Mouse (Mus musculus) heart, adult 18-20 months (tissue): ENCODE data around the gene Il1r2. TPM values are rescaled to one million over a fixed set of nuclear protein-coding genes. Genes with fewer than 3 reads are reported as not detected.

Experiments used
- DNase-seq, 2 experiments: peaks; one replicate each; pipeline ENCODE4 v3.0.0; 2021 to 2022; ENCODE audit warnings: mixed read lengths in 1 of 2
- total RNA-seq, 2 experiments: library from RNA; stranded (reverse); gene quantifications; 2 replicates each; pipeline ENCODE4 v1.2.3; 2021

The Il1r2 gene
- total RNA-seq, 2 experiments from 2014 or later = not detected

GRCm38 (mm10) chr1:40061359-40061758 is 12.5 kb upstream of the Il1r2 start:
- peak; percentile 31 to 54 for DNase-seq

GRCm38 (mm10) chr1:40063409-40063808 is 10.5 kb upstream of the Il1r2 start:
- DNase-seq = no peak

- DNase-seq = no peak
These were observed 9.4 kb upstream of the Il1r2 start for GRCm38 (mm10) chr1:40064508-40064907.

- no peak for DNase-seq
These were observed 1.3 kb upstream of the Il1r2 start for GRCm38 (mm10) chr1:40072558-40072957.

- no peak for DNase-seq
These were observed 3.4 kb downstream of the Il1r2 start for GRCm38 (mm10) chr1:40077328-40077727.

- DNase-seq = no peak
These were observed 7.2 kb downstream of the Il1r2 start for GRCm38 (mm10) chr1:40081041-40081440.

- DNase-seq = no peak
These were observed 10.5 kb downstream of the Il1r2 start for GRCm38 (mm10) chr1:40084386-40084785.

GRCm38 (mm10) chr1:40085403-40086182 is 11.7 kb downstream of the Il1r2 start:
- DNase-seq = peak; percentile 80 to 83

- DNase-seq = no peak
These were observed 17.3 kb downstream of the Il1r2 start for GRCm38 (mm10) chr1:40091160-40091559.

- DNase-seq = no peak
These were observed 18.7 kb downstream of the Il1r2 start for GRCm38 (mm10) chr1:40092541-40092940.

GRCm38 (mm10) chr1:40094601-40095304 is 20.9 kb downstream of the Il1r2 start:
- peak in 1 of 2 experiments; percentile 32 for DNase-seq

- no peak for DNase-seq
These were observed 21.7 kb downstream of the Il1r2 start for GRCm38 (mm10) chr1:40095585-40095984.

- DNase-seq = no peak
These were observed 32.4 kb downstream of the Il1r2 start for GRCm38 (mm10) chr1:40106306-40106705.

GRCm38 (mm10) chr1:40106719-40107118 is 32.8 kb downstream of the Il1r2 start:
- peak in 1 of 2 experiments; percentile 32 for DNase-seq

GRCm38 (mm10) chr1:40107971-40108749 is 34.3 kb downstream of the Il1r2 start:
- peak in 1 of 2 experiments; percentile 66 for DNase-seq

GRCm38 (mm10) chr1:40109736-40110135 is 35.9 kb downstream of the Il1r2 start:
- peak in 1 of 2 experiments; percentile 76 for DNase-seq

GRCm38 (mm10) chr1:40115271-40115670 is 41.4 kb downstream of the Il1r2 start:
- DNase-seq = peak; percentile 57 to 84

GRCm38 (mm10) chr1:40116422-40116821 is 42.5 kb downstream of the Il1r2 start:
- peak; percentile 87 to 95 for DNase-seq

- DNase-seq = peak; percentile 63 to 71
These were observed 43.7 kb downstream of the Il1r2 start for GRCm38 (mm10) chr1:40117565-40117964.

GRCm38 (mm10) chr1:40124237-40124636 is 50.4 kb downstream of the Il1r2 start:
- DNase-seq = no peak

- peak in 1 of 2 experiments; percentile 0 for DNase-seq
These were observed 54.6 kb downstream of the Il1r2 start for GRCm38 (mm10) chr1:40128481-40128880.

- DNase-seq = peak in 1 of 2 experiments; percentile 0
These were observed 55.4 kb downstream of the Il1r2 start for GRCm38 (mm10) chr1:40129321-40129720.

- peak in 1 of 2 experiments; percentile 5 for DNase-seq
These were observed 57.8 kb downstream of the Il1r2 start for GRCm38 (mm10) chr1:40131631-40132030.
